Mouse (Mus musculus) T-cell, adult 2 months (primary cell): ENCODE data around the gene Hoxd13.

Source experiments
- DNase-seq: peaks from one replicate; pipeline ENCODE4 v3.0.0; 2022; ENCODE audit warnings: low spot score

Hoxd13 gene

DNA sequence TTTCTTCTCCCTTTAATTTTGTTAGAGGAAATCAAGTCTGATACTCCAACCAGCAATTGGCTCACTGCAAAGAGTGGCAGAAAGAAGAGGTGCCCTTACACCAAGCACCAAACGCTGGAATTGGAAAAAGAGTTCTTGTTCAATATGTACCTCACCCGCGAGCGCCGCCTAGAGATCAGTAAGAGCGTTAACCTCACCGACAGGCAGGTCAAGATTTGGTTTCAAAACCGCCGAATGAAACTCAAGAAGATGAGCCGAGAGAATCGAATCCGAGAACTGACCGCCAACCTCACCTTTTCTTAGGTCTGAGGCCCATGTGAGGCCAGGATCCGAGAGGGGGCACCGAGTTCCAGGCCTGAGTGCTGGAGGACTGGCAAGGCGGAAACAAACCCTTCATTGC is 26.0 kb downstream of the Hoxd13 start:
- DNase-seq: no peak

DNA sequence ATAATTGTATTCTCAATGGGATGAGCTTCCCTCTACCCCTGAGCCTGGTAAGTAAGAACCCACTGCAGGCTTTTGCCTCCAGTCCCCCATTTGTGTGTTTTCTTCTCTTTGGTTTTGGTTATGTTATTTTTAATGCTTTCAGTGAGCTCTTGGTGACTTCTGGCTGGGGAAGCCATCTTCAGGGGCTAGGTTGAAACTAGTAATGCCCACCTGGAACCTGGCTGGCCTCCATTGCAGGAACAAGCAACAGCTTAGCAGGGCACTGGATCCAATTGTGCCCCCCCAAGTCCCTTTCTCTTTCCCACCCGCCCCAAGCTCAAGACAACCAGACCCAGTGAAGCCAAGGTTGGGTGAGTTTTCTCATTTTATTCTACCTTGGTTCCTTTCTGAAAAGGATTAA is 27.3 kb downstream of the Hoxd13 start:
- DNase-seq: no peak

DNA sequence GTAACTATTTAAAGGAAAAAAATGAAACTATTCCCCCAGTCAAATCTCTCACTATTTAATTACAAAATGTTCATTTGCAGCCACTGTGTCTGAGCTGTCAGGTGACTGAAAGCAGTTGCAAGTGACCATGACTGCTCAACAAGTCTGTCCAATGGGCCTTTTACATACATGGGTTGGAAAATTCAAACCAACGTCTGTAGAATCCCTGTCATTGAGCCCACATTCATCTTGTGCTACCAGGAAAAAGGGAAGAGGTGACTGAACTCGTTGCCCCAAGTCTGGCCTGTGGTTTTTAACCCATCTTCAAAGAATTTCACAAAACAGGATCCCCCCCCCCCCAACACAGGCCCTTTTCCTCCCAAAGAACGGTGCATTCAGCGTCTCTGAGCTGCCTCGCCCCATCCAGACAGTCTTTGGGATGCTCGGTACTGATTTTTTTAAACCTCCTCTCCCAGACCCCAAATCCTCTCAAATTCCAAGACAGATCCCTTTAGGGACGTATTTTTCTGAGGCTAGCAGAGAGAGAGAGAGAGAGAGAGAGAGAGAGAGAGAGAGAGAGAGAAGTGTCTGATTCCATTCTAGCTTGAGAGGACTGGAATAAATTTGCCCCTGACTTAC is 27.8 kb downstream of the Hoxd13 start:
- no peak for DNase-seq

DNA sequence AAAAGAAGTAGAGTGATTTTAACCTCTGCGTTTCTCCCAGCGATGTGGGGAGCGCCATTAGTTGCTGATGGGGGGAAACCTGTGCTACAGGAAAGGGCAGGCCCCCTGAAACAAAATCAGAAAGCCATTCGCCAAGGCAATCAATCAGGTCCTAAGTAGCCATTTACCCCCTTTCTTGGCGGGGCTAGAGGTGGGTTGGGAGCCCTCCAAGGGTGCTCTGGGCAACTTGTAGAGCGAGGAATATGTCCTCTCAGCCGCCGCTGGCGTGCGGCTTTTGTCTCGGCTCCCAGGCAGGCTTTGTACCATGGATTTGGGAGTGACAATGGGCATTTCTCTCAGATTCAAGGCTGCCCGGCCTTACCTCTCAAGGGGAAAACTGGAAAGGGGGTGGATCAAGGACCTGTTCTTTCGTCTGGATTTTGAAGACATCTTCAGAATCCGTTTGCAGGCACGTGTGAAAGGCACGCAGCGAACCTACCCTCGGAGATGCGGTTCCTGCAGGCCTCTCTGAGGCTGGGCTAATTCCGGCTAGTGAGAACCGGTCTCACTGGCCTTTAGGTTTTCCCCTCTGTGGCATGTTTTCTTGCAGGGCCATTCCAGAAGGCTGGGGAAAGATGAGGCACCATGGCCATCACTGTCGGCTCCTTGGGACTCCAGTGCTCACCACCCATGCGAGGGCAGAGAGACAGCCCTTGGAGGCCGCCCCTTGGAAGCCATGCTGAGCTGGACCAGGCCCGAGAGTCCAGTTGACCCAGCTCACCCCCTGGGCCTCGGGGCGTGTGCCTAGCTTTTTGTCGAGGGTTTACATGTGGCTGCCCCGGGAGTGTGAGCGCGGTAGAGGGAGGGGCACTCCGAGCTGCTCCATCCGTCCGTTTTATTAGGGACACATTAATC is 28.6 kb downstream of the Hoxd13 start:
- no peak for DNase-seq

DNA sequence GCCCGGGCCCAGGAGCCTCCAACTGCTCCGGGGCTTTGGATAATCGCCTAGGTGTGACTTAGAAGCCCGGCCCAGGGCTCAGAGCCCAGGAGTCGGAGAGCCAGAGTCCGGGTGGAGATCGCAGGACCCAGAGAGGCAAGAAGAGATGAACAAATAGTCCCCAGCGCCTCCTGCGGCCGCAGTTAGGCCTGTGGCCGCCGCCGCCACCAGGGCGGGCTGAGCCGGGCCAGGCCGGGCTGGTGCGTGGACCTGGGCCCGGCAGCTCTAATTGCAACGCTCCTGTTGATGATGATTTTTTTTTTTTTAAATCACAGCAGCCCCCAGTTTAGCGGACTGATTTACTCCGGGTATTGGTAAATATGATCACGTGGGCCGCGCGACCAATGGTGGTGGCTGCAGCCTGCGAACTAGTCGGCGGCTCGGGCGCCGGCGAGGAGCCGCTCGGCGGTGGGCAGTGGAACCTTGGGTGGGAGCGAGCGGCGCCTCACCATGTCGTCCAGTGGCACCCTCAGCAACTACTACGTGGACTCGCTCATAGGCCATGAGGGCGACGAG is 29.5 kb downstream of the Hoxd13 start, which contains the start of gene Hoxd9:
Gene Hoxd9 (plus strand): TSS at position 161 of the 555 bp plus-strand sequence.
- no peak for DNase-seq

DNA sequence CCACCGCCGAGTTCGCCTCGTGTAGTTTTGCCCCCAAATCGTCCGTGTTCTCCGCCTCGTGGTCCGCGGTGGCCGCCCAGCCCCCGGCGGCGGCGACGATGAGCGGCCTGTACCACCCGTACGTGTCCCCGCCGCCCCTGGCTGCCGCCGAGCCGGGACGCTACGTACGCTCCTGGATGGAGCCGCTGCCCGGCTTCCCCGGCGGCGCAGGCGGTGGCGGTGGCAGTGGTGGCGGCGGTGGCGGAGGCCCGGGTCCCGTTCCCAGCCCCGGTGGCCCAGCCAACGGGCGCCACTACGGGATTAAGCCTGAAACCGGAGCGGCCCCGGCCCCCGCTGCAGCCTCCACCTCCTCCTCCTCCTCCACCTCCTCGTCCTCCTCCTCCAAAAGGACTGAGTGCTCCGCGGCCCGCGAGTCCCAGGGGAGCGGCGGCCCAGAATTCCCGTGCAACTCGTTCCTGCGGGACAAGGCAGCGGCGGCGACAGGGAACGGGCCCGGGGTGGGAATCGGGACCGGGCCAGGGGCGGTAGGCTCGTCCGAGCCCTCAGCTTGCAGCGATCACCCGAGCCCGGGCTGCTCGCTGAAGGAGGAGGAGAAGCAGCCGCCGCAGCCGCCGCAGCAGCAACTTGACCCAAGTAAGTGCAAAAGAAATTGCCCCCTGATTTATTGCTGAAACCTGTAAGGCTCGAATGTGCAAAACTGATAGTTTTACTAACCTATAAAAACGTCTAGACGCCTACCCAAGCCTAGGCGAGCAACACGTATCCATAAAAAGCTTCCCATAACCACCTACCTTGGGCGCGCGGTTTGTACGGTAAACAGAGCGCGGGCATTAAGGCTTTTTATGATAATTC is 30.3 kb downstream of the Hoxd13 start:
- no peak for DNase-seq

DNA sequence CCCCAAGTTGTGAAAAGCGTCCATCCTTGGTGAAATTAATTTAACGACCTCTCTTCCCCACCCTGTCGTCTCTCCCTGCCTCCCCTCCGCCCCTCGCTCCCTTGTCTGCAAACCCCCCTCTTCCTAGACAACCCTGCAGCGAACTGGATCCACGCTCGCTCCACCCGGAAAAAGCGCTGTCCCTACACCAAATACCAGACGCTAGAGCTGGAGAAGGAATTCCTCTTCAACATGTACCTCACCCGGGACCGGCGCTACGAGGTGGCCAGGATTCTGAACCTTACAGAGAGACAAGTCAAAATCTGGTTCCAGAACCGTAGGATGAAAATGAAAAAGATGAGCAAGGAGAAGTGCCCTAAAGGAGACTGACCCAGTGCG is 30.9 kb downstream of the Hoxd13 start:
- no peak for DNase-seq

DNA sequence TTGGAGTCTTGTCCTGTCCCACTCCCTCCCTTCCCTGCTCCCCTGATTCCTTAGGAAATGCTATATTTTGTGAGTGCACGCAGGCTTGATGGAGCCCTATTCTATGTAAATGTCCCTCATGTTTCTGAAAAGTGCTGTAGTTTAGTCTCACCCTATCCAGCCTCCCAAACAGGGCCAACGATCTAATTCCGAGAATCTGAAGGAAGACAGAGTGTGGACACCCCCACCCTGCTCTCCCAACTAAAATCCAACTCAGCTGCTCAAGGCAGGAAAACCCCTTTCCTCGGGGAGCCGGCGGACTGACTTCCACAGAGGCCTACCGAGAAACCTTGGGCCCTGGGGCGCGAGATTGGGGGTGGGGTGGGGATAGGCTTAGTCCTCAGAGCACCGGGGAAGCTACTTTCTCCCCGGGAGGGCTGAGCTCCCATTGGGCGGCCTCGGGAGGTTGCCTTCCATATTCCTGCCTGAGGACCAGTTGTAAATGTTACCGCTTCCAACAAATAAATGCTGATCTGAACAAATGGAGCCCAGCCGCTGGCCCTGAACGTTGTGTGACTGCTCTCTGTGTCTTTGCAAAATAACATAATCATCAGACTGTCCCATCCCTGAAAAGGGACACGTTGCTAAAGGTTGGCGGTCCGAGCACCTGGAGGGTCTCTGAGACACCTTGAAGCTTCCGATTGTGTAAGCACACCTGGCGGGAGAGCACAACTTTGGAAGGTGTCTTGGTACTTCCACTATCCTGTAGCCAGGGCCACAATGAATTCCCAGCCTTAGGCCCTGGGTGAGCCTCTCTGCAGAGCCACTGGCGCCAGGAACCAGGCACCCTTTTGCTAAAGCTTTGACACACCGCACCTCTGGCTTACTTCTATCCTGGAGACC is 31.8 kb downstream of the Hoxd13 start:
- DNase-seq: no peak

DNA sequence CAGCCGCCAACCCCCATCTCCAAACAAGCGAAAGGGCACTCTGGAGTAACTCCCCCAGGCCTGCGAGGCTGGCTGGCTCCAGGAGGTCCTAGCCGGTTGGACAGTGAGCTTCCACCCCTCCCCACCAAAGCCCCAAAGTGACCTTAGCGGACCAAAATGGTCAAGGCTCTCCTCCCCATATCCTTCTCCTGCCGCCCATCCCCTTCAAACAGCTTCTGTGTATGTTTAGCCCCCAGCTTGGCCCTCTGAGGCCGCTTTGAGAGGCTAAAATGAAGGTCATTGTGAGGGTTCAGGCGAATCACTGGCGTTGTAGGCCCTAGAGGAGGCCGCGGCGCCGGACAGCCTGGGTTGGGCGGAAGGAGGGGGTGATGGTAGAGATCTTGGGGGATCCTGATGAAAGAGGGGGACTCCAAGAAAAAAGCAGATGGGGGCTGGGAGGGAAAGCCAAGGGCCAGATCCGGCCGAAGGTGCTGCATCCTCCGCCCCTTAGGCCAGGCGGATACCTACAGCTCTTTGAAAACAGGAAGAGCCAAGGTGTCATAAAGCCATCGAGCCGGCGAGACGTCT is 32.5 kb downstream of the Hoxd13 start:
- DNase-seq: no peak

DNA sequence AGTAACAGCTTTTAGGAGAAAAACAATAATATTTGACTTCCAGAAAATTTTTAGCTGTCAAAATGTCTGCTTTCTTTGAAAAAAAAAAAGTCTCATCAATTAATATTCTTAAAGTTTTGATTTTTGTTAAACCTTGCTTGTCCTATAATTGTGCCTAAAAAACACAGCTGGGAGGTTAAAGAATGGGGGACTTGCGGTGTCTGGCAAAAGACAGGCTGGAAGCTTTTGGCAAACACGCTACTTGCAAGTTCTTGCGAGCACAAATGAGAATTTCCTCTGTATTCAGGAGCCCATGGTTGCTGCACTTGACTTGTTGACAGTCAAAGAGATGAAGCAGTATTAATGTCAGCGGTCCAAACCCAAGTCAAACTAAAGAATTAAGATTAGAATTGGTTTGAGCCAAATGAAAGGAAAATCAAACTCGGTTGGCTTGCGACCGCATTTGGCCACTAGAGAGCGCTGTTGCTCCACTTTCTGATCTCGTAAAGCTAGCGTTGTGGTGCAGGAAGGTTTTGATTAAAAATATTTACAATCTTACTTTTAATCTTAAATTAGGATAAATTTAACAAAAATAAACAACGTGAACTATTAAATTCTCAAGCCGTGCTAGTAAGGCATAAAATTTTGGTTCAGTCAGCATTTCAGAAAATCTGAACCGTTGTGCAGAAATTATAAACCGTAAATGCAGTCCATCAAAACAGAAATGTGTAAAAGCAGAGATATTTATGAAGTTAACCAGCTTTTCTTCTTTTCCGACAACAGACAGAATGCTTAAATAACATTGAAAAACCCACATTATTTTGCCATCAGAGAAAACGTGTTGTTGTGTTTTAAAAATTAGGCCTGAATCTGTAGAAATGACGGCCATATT is 34.1 kb downstream of the Hoxd13 start:
- DNase-seq: peak; percentile 57

DNA sequence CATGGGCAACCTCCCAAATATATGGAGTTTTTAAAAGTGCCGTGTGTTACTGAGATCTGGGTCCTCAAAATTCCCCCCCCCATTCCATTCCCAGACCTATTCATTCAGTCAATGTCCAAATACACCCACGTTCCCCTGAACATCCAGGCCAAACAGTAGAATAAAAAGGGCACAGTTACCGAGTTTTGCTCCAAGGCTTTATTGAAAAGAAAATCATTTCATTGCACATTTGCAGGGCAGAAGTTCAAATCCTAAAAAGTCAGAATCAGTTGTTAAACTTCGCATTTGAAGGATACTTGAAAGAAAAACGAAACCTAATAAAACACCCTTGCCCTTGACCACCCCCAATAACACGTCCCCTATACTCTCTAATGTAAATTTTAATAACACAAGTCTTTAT is 34.7 kb downstream of the Hoxd13 start:
- no peak for DNase-seq

DNA sequence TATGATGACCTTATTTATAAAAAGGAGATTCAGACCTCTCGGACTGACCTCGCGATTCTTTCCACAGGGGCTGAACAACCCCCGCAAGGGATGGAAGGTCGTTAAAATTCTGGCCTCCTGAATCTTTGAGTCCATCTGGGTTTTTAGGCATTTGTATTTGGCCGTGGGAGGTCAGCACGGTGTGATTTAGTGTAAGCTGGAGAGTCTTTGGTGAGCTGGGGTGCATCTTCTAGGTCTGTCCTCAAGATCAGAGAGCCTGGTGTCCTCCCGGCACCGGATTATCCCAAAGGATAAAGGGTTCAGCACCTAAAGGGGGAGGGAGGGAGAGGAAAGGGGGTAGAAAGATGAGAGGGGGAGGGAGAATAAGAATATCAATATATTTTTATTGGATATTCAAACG is 35.2 kb downstream of the Hoxd13 start:
- no peak for DNase-seq

DNA sequence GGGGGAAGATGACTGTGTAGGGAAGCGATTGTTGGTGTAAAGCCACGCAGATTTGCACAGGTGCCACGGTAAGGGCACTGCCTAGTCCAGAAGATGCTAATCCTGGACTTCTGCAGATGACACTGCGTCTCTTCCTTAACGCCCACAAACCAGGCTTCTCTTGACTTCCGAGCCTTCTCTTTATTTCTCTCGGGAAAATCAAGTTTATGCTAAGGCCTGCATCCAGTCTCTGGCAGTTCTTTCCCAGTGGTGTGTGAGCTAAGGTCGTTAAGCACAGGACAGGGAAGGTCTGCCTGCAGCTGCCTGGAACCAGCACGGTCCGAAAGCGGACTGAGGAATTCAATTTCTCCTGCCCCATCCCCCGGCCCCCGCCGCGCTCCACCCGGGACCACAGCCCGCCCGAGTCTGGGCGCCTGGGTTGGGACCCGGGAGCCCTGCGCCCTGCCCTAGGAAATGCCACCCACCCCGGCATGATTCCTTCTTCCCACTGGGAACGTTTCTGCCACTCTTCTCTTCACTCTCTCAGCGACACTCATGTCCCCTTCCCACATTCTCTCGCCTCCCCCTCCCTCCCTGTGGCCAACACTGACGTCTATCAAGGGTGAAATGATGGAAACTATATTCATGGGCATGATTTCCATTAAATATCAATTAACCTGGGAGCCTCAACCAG is 35.7 kb downstream of the Hoxd13 start:
- DNase-seq: no peak

DNA sequence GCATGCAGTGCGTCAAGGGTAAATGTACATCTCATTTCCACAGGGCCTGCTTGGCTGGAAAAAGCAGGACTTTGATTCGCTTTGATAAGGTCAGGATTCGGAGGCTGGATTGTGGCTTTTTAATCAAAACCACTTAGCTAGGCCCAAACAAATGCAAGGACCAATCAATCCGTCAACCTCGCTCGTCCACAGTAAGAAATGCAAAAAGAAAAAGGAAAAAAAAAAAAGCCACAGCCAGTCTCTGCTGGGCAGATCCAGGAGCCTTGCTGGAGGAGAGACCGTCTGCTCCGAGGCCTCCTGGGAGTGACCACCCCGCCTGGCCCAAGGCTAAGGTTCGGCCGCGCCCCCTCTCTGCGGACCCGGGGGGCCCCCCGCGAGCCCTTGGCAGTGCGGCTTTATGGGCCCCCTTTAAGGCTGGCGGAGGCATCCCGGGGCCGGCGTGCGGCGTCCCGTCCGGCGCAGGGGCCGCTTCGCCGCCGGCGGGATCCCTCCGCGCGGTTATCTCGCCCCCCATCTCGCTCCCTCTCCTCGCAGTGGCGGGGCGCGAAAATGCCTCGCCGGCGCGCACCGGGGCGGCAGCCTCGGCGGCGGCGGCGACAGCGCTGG is 36.4 kb downstream of the Hoxd13 start, which contains the start of gene Hoxd8:
Gene Hoxd8 (plus strand): TSS at position 223 of the 606 bp plus-strand sequence.
- DNase-seq: no peak

DNA sequence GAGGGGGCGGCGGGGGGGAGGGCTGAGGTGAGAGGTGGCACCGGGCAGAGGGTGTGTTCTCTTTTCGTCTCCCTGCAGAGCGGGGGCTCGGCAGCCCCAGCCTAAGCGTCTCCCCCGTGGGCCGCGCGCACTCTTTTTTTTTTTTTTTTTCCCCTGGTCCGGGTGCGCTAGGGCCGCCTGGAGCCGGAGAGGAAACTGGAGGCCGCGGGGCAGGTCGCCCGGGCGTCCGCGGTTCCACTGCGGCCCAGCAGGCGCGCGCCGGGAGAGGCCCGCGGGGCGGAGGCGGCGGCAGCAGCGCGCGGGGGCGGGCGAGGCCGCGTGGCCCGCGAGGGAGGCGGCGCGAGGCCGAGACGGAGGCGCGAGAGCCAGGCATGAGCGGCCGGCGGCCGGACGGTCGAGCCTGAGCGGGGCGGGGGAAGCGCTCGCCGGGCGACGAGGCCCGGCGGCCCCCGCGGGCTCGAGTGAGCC is 36.9 kb downstream of the Hoxd13 start:
- no peak for DNase-seq

DNA sequence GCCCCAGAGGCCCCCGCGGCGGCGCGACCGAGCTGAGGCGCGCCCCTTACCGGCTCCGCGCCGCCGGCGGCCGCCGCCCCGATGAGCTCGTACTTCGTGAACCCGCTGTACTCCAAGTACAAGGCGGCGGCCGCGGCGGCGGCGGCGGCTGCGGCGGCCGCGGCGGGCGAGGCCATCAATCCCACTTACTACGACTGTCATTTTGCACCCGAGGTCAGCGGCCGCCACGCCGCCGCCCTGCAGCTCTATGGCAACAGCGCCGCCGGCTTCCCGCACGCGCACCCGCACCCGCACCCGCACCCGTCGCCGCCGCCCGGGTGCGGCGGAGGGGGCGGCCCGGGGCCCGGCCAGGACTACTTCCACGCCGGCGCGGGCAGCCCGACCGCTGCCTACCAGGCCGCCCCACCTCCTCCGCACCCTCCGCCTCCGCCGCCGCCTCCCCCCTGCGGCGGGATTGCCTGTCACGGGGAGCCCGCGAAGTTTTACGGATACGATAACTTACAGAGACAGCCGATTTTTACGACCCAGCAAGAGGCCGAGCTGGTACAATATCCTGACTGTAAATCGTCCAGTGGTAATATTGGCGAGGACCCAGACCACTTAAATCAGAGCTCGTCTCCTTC is 37.5 kb downstream of the Hoxd13 start:
- DNase-seq: peak; percentile 25

DNA sequence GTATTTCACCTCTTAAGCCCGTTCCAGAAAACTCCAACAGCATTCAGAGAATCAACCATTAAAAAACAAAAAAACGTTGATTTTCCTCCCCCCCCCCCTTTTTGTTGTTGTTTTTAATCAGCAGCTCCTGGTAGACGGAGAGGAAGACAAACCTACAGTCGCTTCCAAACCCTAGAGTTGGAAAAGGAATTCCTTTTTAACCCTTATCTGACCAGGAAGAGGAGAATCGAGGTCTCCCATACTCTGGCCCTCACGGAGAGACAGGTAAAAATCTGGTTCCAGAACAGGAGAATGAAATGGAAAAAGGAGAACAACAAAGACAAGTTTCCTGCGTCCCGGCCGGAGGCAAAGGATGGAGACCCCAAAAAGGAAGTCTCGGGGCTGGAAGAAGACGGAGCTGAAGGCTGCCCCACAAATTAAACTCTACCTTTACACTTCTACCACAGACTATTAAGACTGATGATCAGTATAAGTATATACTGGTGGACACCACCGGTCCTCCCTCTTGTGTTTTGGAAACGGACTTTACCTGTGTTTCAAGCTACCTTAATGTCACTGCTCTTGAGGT is 38.4 kb downstream of the Hoxd13 start:
- DNase-seq: no peak

DNA sequence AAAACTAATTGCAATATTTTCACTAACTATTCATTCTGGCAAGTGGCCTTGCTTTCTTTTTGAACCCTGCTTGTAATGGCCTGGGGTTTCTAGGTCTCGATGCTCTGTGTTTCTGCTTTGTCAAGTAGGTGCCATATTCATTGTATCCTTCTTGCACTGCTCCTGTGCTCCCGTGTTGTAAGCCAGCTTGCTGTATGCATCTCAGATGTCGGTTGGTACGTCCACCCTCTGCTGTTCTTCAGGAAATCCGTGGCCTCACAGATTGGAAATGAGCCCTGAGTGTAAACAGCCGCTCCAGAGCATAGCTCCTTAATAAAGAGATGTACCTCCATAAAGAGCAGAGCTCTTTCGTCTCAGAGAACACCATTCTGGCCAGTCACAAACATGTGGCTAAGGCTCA is 39.5 kb downstream of the Hoxd13 start:
- no peak for DNase-seq
